Mouse (Mus musculus) cerebellum, adult 9-11 months (tissue): Measurements from ENCODE around the gene Gm773.
"Not testable (repeated sequence)": the region's sequence is repeated elsewhere in the genome, so short reads cannot be mapped to it uniquely, and the experiment has no call there.

Experiments
- DNase-seq: peaks from one replicate; pipeline ENCODE4 v3.0.0; 2022

The Gm773 gene

GRCm38 (mm10) chrX:56212771-56213170 is at the start of gene Gm773:
Gene Gm773, minus strand, starts transcription at chrX:56212881.
- no peak for DNase-seq

GRCm38 (mm10) chrX:56186449-56186848 is 26.2 kb downstream of the Gm773 start:
- DNase-seq, result not testable (repeated sequence)

- DNase-seq, result no peak
Observed at GRCm38 (mm10) chrX:56151396-56151795, 61.3 kb downstream of the Gm773 start.
